Mouse (Mus musculus): ENCODE results near the gene Trnau1ap.
A peak's percentile ranks its signal among the peaks of the same experiment; 100 is the strongest.

The Trnau1ap gene

DNA sequence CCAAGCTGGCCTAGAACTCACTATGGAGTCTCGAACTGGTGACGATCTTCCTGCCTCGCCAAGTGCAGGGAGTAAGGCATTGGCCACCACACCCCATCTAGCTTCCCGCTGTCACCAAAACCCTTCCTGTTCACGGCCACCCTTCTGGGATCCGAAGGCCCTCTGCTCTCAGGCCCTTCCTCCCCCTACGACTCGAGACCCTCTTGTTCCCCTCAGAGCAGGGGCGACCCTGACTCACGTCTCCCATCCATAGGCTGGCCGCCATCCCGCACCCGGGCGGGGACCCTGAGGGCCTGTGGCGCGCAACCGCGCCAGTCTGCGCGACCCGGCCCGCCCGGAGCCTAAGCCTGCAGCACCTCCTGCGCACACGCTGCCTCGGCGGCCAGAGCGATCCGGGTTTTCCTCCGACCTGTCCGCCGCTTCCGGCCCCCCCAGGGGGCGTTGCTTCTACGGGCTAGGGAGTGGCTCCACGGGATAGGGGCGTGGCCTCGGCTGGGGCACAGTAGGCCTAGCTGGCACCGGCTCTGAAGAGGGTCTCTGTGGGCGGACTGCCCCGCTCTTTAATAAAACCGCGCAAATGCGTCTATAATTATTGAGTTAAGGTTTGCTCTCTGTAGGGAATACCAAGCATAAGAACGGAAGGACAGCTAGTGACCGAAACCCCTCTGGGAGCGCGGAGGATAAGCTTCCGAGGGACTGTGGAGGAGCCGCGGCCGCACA, at the start of gene Trnau1ap:
Gene Trnau1ap (minus strand): TSS at position 424 of the 720 bp plus-strand sequence.
- Histone ChIP-seq H3K36me3 (ENCODE audit: insufficient read depth, low read length) (peaks cover 76% of the 10 kb centered on the region), H3K9me3 (ENCODE audit: low read length) (no peaks in the 10 kb centered on the region), H3K4me1 (replicated peaks; ENCODE audit: low read depth, low read length) (peaks cover 31% of the 10 kb centered on the region), H3K4me3 (replicated peaks; ENCODE audit: low read length) (peak within 1 kb of the TSS; percentile 91), H3K27me3 (ENCODE audit: insufficient read depth, low read length) (no peaks in the 10 kb centered on the region)
- TF ChIP-seq NANOG (IDR thresholded peaks at IDR 0.05; ENCODE audit: borderline replicate concordance, low read length) (no peak), POU5F1 (IDR thresholded peaks at IDR 0.05; ENCODE audit: borderline replicate concordance, low read length) (no peak), CTCF (conservative IDR thresholded peaks at IDR 0.05; ENCODE audit: low read length) (no peak)

DNA sequence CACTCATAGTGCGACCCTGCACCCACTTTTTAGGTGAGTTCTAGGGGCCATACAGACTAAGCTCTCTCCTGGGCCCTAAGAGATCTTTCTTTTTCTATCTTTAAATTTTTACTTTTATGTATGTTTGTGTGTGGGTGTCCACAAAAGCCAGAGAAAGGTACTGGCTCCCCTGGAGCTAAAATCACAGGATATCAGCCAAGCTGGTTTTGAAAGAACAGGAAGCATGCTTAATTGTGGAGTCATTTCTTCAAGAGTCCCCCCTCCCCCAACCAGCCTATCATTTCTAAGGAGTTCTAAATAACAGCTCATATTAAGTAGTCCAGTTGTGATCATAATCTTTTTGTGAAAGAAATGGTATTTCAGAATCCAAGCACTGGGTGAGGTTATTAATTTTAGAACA, 44.5 kb upstream of the Trnau1ap start:
- Histone ChIP-seq H3K4me1 (replicated peaks; ENCODE audit: low read depth, low read length) (peaks cover 9% of the 10 kb centered on the region), H3K9me3 (ENCODE audit: low read length) (no peaks in the 10 kb centered on the region), H3K27me3 (ENCODE audit: insufficient read depth, low read length) (no peaks in the 10 kb centered on the region), H3K36me3 (ENCODE audit: insufficient read depth, low read length) (peaks cover 57% of the 10 kb centered on the region), H3K4me3 (replicated peaks; ENCODE audit: low read length) (no peak overlapping the region)
- TF ChIP-seq CTCF (conservative IDR thresholded peaks at IDR 0.05; ENCODE audit: low read length): no peak
- no peak for TF ChIP-seq NANOG (IDR thresholded peaks at IDR 0.05; ENCODE audit: borderline replicate concordance, low read length)
- no peak for TF ChIP-seq POU5F1 (IDR thresholded peaks at IDR 0.05; ENCODE audit: borderline replicate concordance, low read length)

DNA sequence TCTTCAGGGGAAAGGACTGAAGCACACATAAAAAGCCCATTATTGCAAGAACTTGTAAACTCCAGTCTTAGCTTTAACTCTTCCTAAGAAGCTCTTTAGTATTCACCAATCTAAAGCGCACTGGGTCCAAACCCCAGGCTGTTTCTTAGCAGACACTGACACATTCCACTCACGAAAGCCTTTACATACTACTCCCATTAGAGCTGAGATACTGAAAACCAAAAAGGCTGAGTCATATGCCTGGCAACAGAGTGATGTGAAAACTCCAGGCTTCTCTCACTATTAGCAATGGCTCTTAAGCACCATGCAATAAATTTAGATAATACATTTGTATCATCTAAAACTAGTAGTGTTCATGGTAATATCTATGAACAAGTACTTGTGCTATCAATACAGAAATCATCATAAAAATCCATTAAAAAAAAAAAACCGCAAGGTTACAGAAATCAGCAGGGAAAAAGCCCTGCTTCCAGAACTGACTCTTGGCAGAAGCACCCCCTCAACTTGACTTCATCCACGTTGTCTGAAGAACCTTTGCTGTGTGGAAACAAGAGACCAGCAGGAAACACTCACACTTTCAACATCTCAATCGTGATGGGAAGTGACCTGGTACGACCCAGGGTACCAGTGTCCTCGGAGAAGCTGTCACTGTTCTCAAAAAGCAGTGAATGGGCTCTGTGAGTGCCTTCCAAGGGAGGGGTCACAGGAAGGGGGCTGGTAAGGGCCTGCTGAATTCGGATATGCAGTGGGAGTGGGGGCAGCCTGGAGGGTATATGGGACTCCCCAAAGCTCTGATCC, 40.8 kb upstream of the Trnau1ap start:
- peaks cover 60% of the 10 kb centered on the region for H3K36me3 ChIP-seq (ENCODE audit: insufficient read depth, low read length)
- no peak for TF ChIP-seq NANOG (IDR thresholded peaks at IDR 0.05; ENCODE audit: borderline replicate concordance, low read length)
- TF ChIP-seq CTCF (conservative IDR thresholded peaks at IDR 0.05; ENCODE audit: low read length): no peak
- TF ChIP-seq POU5F1 (IDR thresholded peaks at IDR 0.05; ENCODE audit: borderline replicate concordance, low read length): no peak
- H3K4me1 ChIP-seq (replicated peaks; ENCODE audit: low read depth, low read length): peaks cover 13% of the 10 kb centered on the region
- H3K27me3 ChIP-seq (ENCODE audit: insufficient read depth, low read length): no peaks in the 10 kb centered on the region
- H3K9me3 ChIP-seq (ENCODE audit: low read length): no peaks in the 10 kb centered on the region
- no peak overlapping the region for H3K4me3 ChIP-seq (replicated peaks; ENCODE audit: low read length)

DNA sequence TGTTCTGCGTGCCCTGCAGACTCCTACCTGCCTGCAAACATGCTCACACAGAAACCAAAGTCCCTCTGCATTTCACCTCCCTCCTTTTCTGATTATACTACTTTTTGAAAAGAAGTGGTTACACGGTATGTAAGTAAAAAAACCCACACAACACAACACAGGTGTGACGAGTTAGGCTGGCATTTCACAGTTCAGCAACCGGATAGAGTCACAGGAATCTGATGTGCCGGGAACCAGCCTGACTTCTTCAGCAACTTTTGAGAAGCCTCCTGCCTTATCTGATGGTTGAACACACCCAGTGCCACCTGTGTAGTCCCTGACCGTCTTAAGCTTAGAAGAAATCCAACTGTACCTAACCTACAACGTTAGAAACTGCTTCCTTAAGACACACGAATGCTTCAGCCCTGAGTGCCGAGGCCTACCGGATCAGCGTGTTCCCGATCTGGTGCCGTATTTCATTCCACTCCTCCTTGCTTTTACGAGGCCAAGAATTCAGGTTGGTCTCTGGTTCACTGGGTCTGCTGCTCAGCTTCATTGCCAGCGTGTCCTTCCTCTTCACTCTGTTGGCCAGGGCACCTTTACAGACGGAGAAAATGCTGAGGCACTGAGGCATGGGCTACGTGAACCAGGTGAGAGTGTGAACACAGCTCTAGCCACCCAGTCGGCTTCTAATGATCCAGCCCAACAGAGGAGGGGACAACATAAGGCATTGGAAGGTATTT, 38.3 kb upstream of the Trnau1ap start:
- Histone ChIP-seq H3K4me3 (replicated peaks; ENCODE audit: low read length) (no peak overlapping the region), H3K9me3 (ENCODE audit: low read length) (no peaks in the 10 kb centered on the region), H3K4me1 (replicated peaks; ENCODE audit: low read depth, low read length) (peaks cover 13% of the 10 kb centered on the region), H3K36me3 (ENCODE audit: insufficient read depth, low read length) (peaks cover 66% of the 10 kb centered on the region), H3K27me3 (ENCODE audit: insufficient read depth, low read length) (no peaks in the 10 kb centered on the region)
- no peak for TF ChIP-seq CTCF (conservative IDR thresholded peaks at IDR 0.05; ENCODE audit: low read length)
- no peak for TF ChIP-seq NANOG (IDR thresholded peaks at IDR 0.05; ENCODE audit: borderline replicate concordance, low read length)
- TF ChIP-seq POU5F1 (IDR thresholded peaks at IDR 0.05; ENCODE audit: borderline replicate concordance, low read length): no peak

DNA sequence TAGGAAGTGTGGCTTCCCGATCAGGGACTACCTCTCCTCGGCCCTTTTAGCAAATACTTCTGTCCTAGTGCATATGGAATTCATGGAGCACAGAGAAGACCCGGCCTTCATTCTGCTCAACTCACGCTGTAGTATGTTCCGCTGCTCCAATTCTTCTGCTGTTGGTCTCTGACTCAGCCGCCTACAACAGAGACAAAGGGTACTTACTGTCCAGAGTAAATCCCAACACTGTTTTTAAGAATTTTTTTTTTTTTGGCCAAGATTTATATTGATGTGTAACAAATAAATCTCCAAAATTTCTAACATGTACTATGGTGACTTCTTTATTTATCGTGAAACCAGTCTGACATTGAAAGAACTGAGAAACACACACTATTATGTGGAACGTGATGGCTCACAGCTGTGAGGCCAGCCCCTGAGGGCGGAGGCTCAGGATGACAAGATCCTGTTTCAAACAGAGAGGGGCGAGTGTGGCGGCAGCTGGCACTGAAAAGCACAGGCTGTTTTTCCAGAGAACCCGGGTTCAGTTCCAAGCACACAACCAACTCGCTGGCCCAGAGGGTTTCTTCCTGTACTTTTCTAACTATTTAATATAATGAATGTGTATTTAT, 36.2 kb upstream of the Trnau1ap start:
- Histone ChIP-seq H3K4me1 (replicated peaks; ENCODE audit: low read depth, low read length) (peaks cover 10% of the 10 kb centered on the region), H3K9me3 (ENCODE audit: low read length) (no peaks in the 10 kb centered on the region), H3K4me3 (replicated peaks; ENCODE audit: low read length) (no peak overlapping the region), H3K27me3 (ENCODE audit: insufficient read depth, low read length) (no peaks in the 10 kb centered on the region), H3K36me3 (ENCODE audit: insufficient read depth, low read length) (peaks cover 67% of the 10 kb centered on the region)
- TF ChIP-seq NANOG (IDR thresholded peaks at IDR 0.05; ENCODE audit: borderline replicate concordance, low read length): no peak
- no peak for TF ChIP-seq POU5F1 (IDR thresholded peaks at IDR 0.05; ENCODE audit: borderline replicate concordance, low read length)
- no peak for TF ChIP-seq CTCF (conservative IDR thresholded peaks at IDR 0.05; ENCODE audit: low read length)

DNA sequence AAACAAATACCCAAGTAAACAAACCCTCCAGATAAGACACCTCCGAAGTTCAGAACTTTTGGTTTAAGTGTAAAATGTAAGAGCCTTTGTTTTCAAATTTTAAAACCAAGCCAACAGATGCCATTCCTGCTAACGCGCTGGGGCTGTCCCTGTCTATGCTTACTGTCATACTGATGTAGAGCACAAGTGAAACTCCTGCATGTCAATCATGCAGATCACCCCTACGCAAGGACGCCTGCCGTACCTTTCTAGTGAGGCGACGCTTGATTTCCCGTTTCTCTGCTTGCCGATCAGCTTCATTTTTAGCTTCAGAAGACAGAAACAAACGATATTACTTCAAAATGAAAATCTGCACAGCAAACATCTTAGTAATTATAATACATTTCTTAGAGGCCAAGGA, 34.1 kb upstream of the Trnau1ap start:
- Histone ChIP-seq H3K27me3 (ENCODE audit: insufficient read depth, low read length) (no peaks in the 10 kb centered on the region), H3K4me1 (replicated peaks; ENCODE audit: low read depth, low read length) (peaks cover 19% of the 10 kb centered on the region), H3K9me3 (ENCODE audit: low read length) (no peaks in the 10 kb centered on the region), H3K36me3 (ENCODE audit: insufficient read depth, low read length) (peaks cover 66% of the 10 kb centered on the region), H3K4me3 (replicated peaks; ENCODE audit: low read length) (no peak overlapping the region)
- TF ChIP-seq POU5F1 (IDR thresholded peaks at IDR 0.05; ENCODE audit: borderline replicate concordance, low read length) (no peak), CTCF (conservative IDR thresholded peaks at IDR 0.05; ENCODE audit: low read length) (no peak), NANOG (IDR thresholded peaks at IDR 0.05; ENCODE audit: borderline replicate concordance, low read length) (no peak)

DNA sequence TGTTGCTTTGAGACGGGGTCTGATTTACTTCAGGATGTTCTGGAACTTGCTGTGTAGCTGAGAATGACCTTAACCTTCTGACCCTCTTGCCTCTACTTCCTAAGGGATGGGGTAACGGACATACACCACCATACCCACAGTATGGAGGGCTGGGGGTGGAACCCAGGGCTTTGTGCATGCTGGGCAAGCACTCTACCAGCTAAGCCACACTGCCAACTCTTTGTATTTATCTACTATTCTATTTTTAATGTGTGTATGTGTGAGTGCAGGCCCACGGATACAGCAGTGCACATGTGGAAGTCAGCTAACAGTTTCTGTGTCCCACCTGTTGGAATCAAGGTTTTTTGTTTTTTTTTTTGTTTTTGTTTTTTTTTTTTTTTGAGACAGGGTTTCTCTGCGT, 30.2 kb upstream of the Trnau1ap start:
- H3K36me3 ChIP-seq (ENCODE audit: insufficient read depth, low read length): peaks cover 54% of the 10 kb centered on the region
- peaks cover 48% of the 10 kb centered on the region for H3K4me1 ChIP-seq (replicated peaks; ENCODE audit: low read depth, low read length)
- H3K4me3 ChIP-seq (replicated peaks; ENCODE audit: low read length): no peak overlapping the region
- no peak for TF ChIP-seq POU5F1 (IDR thresholded peaks at IDR 0.05; ENCODE audit: borderline replicate concordance, low read length)
- no peak for TF ChIP-seq CTCF (conservative IDR thresholded peaks at IDR 0.05; ENCODE audit: low read length)
- no peak for TF ChIP-seq NANOG (IDR thresholded peaks at IDR 0.05; ENCODE audit: borderline replicate concordance, low read length)
- H3K9me3 ChIP-seq (ENCODE audit: low read length): no peaks in the 10 kb centered on the region
- no peaks in the 10 kb centered on the region for H3K27me3 ChIP-seq (ENCODE audit: insufficient read depth, low read length)

DNA sequence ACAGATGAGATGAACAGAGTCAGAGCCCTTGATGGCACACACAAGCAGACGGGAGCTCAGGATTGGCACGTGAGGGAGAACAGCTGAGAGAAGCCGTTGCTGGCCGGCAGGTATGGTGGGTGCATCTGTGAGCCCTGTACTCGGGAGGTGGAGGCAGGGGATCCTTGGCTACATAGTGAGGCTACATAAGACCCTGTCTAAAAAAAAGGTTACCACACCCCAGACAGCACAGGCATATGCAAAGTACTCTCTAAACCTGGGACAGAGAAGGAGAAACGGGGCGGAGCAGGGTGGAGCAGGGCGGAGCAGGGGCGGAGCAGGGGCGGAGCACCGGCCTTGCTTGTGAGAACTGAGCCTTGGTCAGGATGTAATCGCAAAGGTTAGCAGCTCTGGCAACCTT, 26.8 kb upstream of the Trnau1ap start:
- TF ChIP-seq CTCF (conservative IDR thresholded peaks at IDR 0.05; ENCODE audit: low read length) (no peak), NANOG (IDR thresholded peaks at IDR 0.05; ENCODE audit: borderline replicate concordance, low read length) (no peak), POU5F1 (IDR thresholded peaks at IDR 0.05; ENCODE audit: borderline replicate concordance, low read length) (no peak)
- Histone ChIP-seq H3K27me3 (ENCODE audit: insufficient read depth, low read length) (no peaks in the 10 kb centered on the region), H3K4me3 (replicated peaks; ENCODE audit: low read length) (peak overlapping the region; percentile 27)

More for the DNA sequence above, 26.8 kb upstream of the Trnau1ap start:
- Histone ChIP-seq H3K4me1 (replicated peaks; ENCODE audit: low read depth, low read length) (peaks cover 55% of the 10 kb centered on the region), H3K9me3 (ENCODE audit: low read length) (no peaks in the 10 kb centered on the region), H3K36me3 (ENCODE audit: insufficient read depth, low read length) (peaks cover 55% of the 10 kb centered on the region)

Measured in E14TG2a.4 (cell line).